Comparison of ENCODE assay signal across 17 mouse cellular contexts in genomic region chr9:120023086-120023811, GRCm38 (mm10). TPM values are rescaled to one million over a fixed set of nuclear protein-coding genes. Genes with fewer than 3 reads are reported as not detected.
DNase-seq lines count a peak whose midpoint lies in the region; ATAC-seq and TF ChIP-seq lines count a peak whose summit lies in the region.
"Had no signal": no experiment of that assay in that cellular context is flagged by ENCODE, and none has a peak within 500 bp of the region (broad histone marks: within the 10 kb centered on the region; RNA-seq: fewer than 3 reads in every experiment).

TSS of gene Xirp1 (minus strand) at chr9:120023598.

- no peak for ATAC-seq in lung, embryonic 16.5 days (ENCODE audit: low read depth)
- ATAC-seq: activated CD4-positive, CD25-positive, alpha-beta regulatory T cell, adult 4 months; hindbrain, postnatal 0 days had no signal

- no peaks in the 10 kb centered on the region for H3K27me3 ChIP-seq in lung, embryonic 16.5 days (ENCODE audit: control insufficient read depth, insufficient read depth, low read depth, low read length)
- no peaks in the 10 kb centered on the region for H3K27me3 ChIP-seq in heart, adult 2 months (ENCODE audit: control insufficient read depth, insufficient read depth, low read length)
- H3K27me3 ChIP-seq: embryonic facial prominence, embryonic 13.5 days; neural tube, embryonic 15.5 days had no signal

- peaks cover 4% of the 10 kb centered on the region; the same call in 1 of the 2 replicates for H3K4me1 ChIP-seq in lung, embryonic 16.5 days (replicated peaks; ENCODE audit: control insufficient read depth, insufficient read depth, low read length)
- peaks cover 9% of the 10 kb centered on the region for H3K4me1 ChIP-seq in heart, adult 2 months (ENCODE audit: control insufficient read depth, insufficient read depth, low read length)

- no peaks in the 10 kb centered on the region for H3K79me2 ChIP-seq in heart, adult 2 months (replicated peaks; ENCODE audit: control insufficient read depth, insufficient read depth, low read length)

- H3K27ac ChIP-seq in lung, embryonic 16.5 days (ENCODE audit: low read length), result 0 out of 2 replicates have a peak within 1 kb of the TSS, but pooled peaks have one; percentile 6
- peak within 1 kb of the TSS; percentile 97 for H3K27ac ChIP-seq in heart, adult 2 months
- no peak within 1 kb of the TSS for H3K27ac ChIP-seq in layer of hippocampus, adult 2 months
- H3K27ac ChIP-seq: embryonic facial prominence, embryonic 13.5 days; forebrain, embryonic 12.5 days; hindbrain, postnatal 0 days; neural tube, embryonic 15.5 days had no signal

- no peak within 1 kb of the TSS for H3K4me3 ChIP-seq in lung, embryonic 16.5 days (ENCODE audit: low read length)
- peak within 1 kb of the TSS; percentile 48 for H3K4me3 ChIP-seq in heart, adult 2 months
- no peak within 1 kb of the TSS for H3K4me3 ChIP-seq in layer of hippocampus, adult 2 months
- H3K4me3 ChIP-seq: embryonic facial prominence, embryonic 13.5 days; forebrain, embryonic 12.5 days; neural tube, embryonic 15.5 days had no signal

- TF ChIP-seq POLR2A in heart, adult 2 months (IDR thresholded peaks at IDR 0.05; ENCODE audit: insufficient read depth, low read depth, low read length), result peak; percentile 93

- TF ChIP-seq EP300 in heart, adult 2 months (IDR thresholded peaks at IDR 0.05; ENCODE audit: insufficient read depth, low read depth, low read length), result 0 out of 2 replicates have a peak, but pooled peaks have one; percentile 35

- H3K4me2 ChIP-seq in lung, embryonic 16.5 days (ENCODE audit: low read depth, low read length), result no peak within 1 kb of the TSS
- H3K4me2 ChIP-seq: embryonic facial prominence, embryonic 13.5 days; forebrain, embryonic 12.5 days; neural tube, embryonic 15.5 days had no signal

- no peak within 1 kb of the TSS for H3K9ac ChIP-seq in lung, embryonic 16.5 days (ENCODE audit: low read length)
- H3K9ac ChIP-seq in heart, adult 2 months (ENCODE audit: low read depth, low read length), result peak within 1 kb of the TSS; percentile 84
- H3K9ac ChIP-seq: embryonic facial prominence, embryonic 13.5 days; forebrain, embryonic 12.5 days; neural tube, embryonic 15.5 days had no signal

- no peaks in the 10 kb centered on the region for H3K36me3 ChIP-seq in lung, embryonic 16.5 days (ENCODE audit: control insufficient read depth, insufficient read depth, low read length)
- H3K36me3 ChIP-seq in heart, adult 2 months (ENCODE audit: control insufficient read depth, insufficient read depth, low read length), result no peaks in the 10 kb centered on the region
- H3K36me3 ChIP-seq: embryonic facial prominence, embryonic 13.5 days; forebrain, embryonic 12.5 days; neural tube, embryonic 15.5 days had no signal

- DNase-seq in lung, adult 18-20 months, result no peak
- peak; percentile 44 to 56 for DNase-seq in heart, adult 2 months
- peak in 1 of 2 experiments; percentile 67 for DNase-seq in heart, postnatal 10 days
- no peak for DNase-seq in kidney, adult 8-10 months
- no peak for DNase-seq in ovary, postnatal 14 days (ENCODE audit: low spot score)
- DNase-seq in lung, postnatal 36 days, result no peak
- no peak for DNase-seq in layer of hippocampus, adult 2 months (ENCODE audit: low spot score in 2 of 2)
- DNase-seq: thymus, adult 2 months had no signal

- intact Hi-C loops in heart, adult 2 months (cut with DNase I), result no loop called here
- intact Hi-C loops in heart, postnatal 10 days (cut with DNase I), result no loop called here

- TF ChIP-seq CTCF in heart, adult 2 months (IDR thresholded peaks at IDR 0.05), result no peak
- TF ChIP-seq CTCF in layer of hippocampus, adult 2 months (conservative IDR thresholded peaks at IDR 0.05), result no peak

- no peaks in the 10 kb centered on the region for H3K9me3 ChIP-seq in lung, embryonic 16.5 days (ENCODE audit: control insufficient read depth, low read length)
- H3K9me3 ChIP-seq: embryonic facial prominence, embryonic 13.5 days; forebrain, embryonic 12.5 days; neural tube, embryonic 15.5 days had no signal

- WGBS in lung, embryonic 16.5 days, result 73% methylated on average over 18 of the region's 18 CpGs
- 45% methylated on average over 18 of the region's 18 CpGs for WGBS in heart, adult 2 months

RNA-seq across cellular contexts. Expression of gene Xirp1, which starts in this region (rescaled TPM):
- 1.3 and 1.6 TPM in 2 replicates for polyA plus RNA-seq in lung, embryonic 16.5 days (2015; fragmentation: Nextera tagmentation; extraction: Ambion mirVana)
- total RNA-seq in heart, adult 2 months (2021), result 100 to 1,000 TPM; 118 to 133 TPM
- polyA plus RNA-seq in heart, adult 2 months (2012; rRNA removed), result 55.5 and 72.8 TPM in 2 replicates
- total RNA-seq in heart, postnatal 10 days (2021), result 100 to 1,000 TPM; 147 to 150 TPM
- total RNA-seq in layer of hippocampus, adult 2 months (2021), result under 1 TPM; 0.10 to 0.23 TPM
- total RNA-seq: common myeloid progenitor, adult 5-6 weeks; megakaryocyte-erythroid progenitor cell, adult 5-6 weeks had no signal
- polyA plus RNA-seq: activated CD4-positive, CD25-positive, alpha-beta regulatory T cell, adult 4 months; kidney, embryonic 14.5 days had no signal

Comparison
In these comparisons a context has a peak if more than half of its experiments do, and no peak if none do; other contexts are left out.
1. RNA of gene Xirp1 (total RNA-seq): 147 to 150 TPM in heart, postnatal 10 days and 118 to 133 TPM in heart, adult 2 months; 0.10 to 0.23 TPM in layer of hippocampus, adult 2 months; every median in the first group is over 10 times any median in the second.
2. RNA of gene Xirp1 (polyA plus RNA-seq): 55.5 to 72.8 TPM in heart, adult 2 months; 1.3 to 1.6 TPM in lung, embryonic 16.5 days; every median in the first group is over 10 times any median in the second.
3. DNase-seq: peak in heart, adult 2 months (2 of 2); none in lung, adult 18-20 months (0 of 2), kidney, adult 8-10 months (0 of 2), ovary, postnatal 14 days (single experiment), lung, postnatal 36 days (single experiment) and layer of hippocampus, adult 2 months (0 of 2).